ENCODE assay signal across 20 mouse cellular contexts in genomic region chr11:51315991-51316810, GRCm38 (mm10). TPM values are rescaled to one million over a fixed set of nuclear protein-coding genes. Genes with fewer than 3 reads are reported as not detected.
DNase-seq lines count a peak whose midpoint lies in the region.
"Had no signal": no experiment of that assay in that cellular context is flagged by ENCODE, and none has a peak within 500 bp of the region (broad histone marks: within the 10 kb centered on the region; RNA-seq: fewer than 3 reads in every experiment).

No protein-coding gene starts in this region.

- intact Hi-C loops in left cerebral cortex, postnatal 4 days (cut with DNase I), result no loop called here

- peak; percentile 15 for DNase-seq in cerebellum, adult 11 months
- no peak for DNase-seq in cerebellum, postnatal 4 days (ENCODE audit: low spot score in 2 of 2)
- DNase-seq in left cerebral cortex, postnatal 4 days, result peak; percentile 29
- DNase-seq in left cerebral cortex, adult 18-20 months (ENCODE audit: low spot score in 2 of 2), result no peak
- peak; percentile 62 to 63 for DNase-seq in cerebellum, postnatal 10 days
- peak; percentile 92 for DNase-seq in retina, postnatal 1 day
- DNase-seq in kidney, postnatal 4 days, result no peak
- no peak for DNase-seq in right cerebral cortex, adult 2 months (ENCODE audit: low spot score in 2 of 2)
- DNase-seq: adrenal gland, postnatal 10 days; embryo, embryonic 11 days; gastrocnemius, postnatal 10 days; heart, postnatal 14 days; kidney, adult 8-10 months; kidney, postnatal 10 days; layer of hippocampus, postnatal 36 days; lung, adult 18-20 months; lung, postnatal 10 days; right cerebral cortex, postnatal 14 days; thymus, postnatal 14 days had no signal

RNA-seq across cellular contexts. Expression of gene Col23a1, which starts 26.5 kb away (rescaled TPM):
- 10 to 100 TPM; 11.1 TPM for total RNA-seq in left cerebral cortex, postnatal 4 days (2021)
- 10 to 100 TPM in 1 of 2 experiments, 1 to 10 TPM in 1; 8.2 to 14.2 TPM for total RNA-seq in left cerebral cortex, adult 18-20 months (2021)

RNA-seq across cellular contexts. Expression of gene BC049762, which starts 53.4 kb away (rescaled TPM):
- total RNA-seq in left cerebral cortex, postnatal 4 days (2021), result not detected
- total RNA-seq in left cerebral cortex, adult 18-20 months (2021), result not detected
- total RNA-seq: gastrocnemius, postnatal 10 days; heart, postnatal 14 days; layer of hippocampus, postnatal 36 days; left cerebral cortex, postnatal 14 days had no signal

RNA-seq across cellular contexts. Expression of gene Clk4, which starts 54.7 kb away (rescaled TPM):
- 10 to 100 TPM; 89.0 to 93.2 TPM for total RNA-seq in left cerebral cortex, postnatal 4 days (2021)
- total RNA-seq in left cerebral cortex, adult 18-20 months (2021), result 100 to 1,000 TPM; 105 to 112 TPM

Comparison
In these comparisons a context has a peak if more than half of its experiments do, and no peak if none do; other contexts are left out.
1. DNase-seq: peak in cerebellum, adult 11 months (single experiment), left cerebral cortex, postnatal 4 days (single experiment), cerebellum, postnatal 10 days (2 of 2) and retina, postnatal 1 day (single experiment); none in cerebellum, postnatal 4 days (0 of 2), left cerebral cortex, adult 18-20 months (0 of 2), kidney, postnatal 4 days (0 of 2) and right cerebral cortex, adult 2 months (0 of 2).